Mouse (Mus musculus) ovary, postnatal 36 days (tissue): ENCODE measurements around the gene 3830417A13Rik.

ENCODE experiments used
- DNase-seq: peaks from one replicate; pipeline ENCODE4 v3.0.0; 2022; ENCODE audit warnings: low spot score, mixed read lengths

The 3830417A13Rik gene

GRCm38 (mm10) chrX:64173248-64173647 is at the start of gene 3830417A13Rik:
Gene 3830417A13Rik, plus strand, starts transcription at chrX:64173548.
- no peak for DNase-seq

- DNase-seq: no peak
Measured at GRCm38 (mm10) chrX:64152098-64152497, 21.2 kb upstream of the 3830417A13Rik start, which contains the start of gene Gm6760. Gene Gm6760, minus strand, starts transcription at chrX:64152198.

GRCm38 (mm10) chrX:64181246-64181645 is 7.9 kb downstream of the 3830417A13Rik start:
- no peak for DNase-seq
